Mouse (Mus musculus) cerebellum, adult 9-11 months (tissue): ENCODE results near the gene Pafah1b2.
A peak's percentile ranks its signal among the peaks of the same experiment; 100 is the strongest.

ENCODE experiments used
- DNase-seq: peaks from one replicate; pipeline ENCODE4 v3.0.0; 2022

Gene Pafah1b2

DNA sequence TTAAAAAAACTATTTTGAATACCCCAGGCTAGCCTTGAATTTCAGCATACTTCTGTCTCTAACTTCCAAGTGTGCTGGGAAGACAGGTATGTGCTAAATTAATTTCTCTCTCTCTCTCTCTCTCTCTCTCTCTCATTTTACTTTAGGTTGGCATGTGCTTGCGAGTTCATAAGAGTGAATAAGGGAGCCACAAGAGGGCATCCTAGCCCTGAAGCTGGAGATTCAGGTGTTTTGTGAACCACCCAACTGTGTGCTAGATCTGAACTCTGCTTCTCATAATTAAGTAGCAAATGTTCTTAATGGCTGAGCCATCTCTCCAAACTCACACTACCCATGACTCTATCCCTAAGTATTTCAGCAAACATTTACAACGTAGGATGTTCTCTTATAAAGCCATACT is 35.6 kb downstream of the Pafah1b2 start:
- DNase-seq, result no peak

DNA sequence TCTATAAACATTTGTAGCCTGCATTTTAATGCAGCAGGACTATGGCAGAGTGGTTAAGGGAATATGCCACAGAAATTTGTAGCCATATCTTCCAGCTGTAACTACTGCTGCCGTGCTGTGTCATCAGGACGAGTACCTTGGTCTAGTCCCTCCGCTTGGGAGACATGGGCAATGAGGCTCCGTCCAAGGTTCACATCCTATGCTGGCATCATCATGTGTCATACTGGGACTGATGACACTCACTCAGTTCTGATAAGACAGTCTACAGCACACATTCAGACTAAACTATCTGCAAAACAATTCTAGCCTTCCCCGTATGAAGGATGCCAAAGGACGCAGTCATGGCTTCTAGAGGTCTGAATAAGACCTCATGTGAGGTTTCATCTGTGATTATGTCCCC is 48.9 kb downstream of the Pafah1b2 start:
- no peak for DNase-seq

DNA sequence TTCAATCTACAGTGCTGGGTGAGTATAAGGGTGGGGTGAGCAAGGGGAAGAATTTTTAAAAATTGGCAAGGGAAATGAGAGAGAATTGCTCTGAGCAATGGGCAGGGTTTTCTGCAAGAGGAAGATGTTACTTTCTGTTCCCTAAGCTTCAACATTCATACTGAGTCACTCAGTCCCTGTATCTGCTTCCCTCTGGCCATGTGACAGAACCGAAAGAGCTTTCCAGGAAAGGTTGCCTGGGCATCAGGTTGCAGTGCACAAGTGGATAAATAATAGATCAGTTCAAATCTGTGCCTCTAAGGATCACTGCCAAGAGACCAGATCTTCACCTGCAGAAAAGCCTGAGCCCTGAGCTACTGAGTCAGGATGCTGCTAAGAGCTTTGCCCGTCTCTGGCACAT is 50.6 kb downstream of the Pafah1b2 start:
- DNase-seq, result peak; percentile 55

- no peak for DNase-seq
Observed at GRCm38 (mm10) chr9:45959661-45960060, 52.8 kb downstream of the Pafah1b2 start.

- DNase-seq, result no peak
Observed at GRCm38 (mm10) chr9:45958851-45959250, 53.6 kb downstream of the Pafah1b2 start.

DNA sequence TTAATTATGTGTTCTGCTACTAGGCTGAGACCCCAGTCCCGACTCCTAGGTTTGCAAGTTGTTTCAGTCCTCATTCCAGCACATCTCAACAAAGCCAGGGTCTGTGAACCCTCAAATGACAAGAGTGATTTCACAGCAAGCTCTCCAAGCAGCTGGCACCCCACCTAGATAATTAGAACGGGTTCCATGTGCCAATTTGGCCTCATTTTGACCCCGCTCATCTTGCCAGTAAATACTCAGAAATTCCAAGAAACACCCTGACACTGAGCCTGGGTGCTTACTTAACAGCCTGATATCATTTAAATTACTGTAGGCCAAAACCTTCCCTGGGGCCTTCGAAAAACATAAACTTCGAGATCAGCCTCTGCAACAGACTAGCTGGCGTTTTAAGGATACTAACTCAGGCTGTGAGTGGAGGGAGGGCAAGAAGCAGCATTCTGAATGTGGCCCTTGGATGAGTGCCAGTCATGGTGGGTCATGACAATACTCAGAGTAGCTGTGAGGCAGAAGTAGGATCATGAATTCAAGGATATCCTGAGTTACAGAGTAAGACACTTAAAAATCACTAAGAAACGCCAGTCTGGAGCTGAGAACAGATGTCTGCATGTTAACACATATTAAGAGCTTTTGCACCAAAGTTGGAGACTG is 54.3 kb downstream of the Pafah1b2 start:
- DNase-seq, result no peak

GRCm38 (mm10) chr9:45955107-45955963 is 57.2 kb downstream of the Pafah1b2 start, which contains the start of gene Sidt2:
Sidt2 (minus strand) TSS chr9:45955258.
- DNase-seq, result peak; percentile 90

- DNase-seq, result peak; percentile 73
Observed at GRCm38 (mm10) chr9:45954294-45955106, 58.0 kb downstream of the Pafah1b2 start.

DNA sequence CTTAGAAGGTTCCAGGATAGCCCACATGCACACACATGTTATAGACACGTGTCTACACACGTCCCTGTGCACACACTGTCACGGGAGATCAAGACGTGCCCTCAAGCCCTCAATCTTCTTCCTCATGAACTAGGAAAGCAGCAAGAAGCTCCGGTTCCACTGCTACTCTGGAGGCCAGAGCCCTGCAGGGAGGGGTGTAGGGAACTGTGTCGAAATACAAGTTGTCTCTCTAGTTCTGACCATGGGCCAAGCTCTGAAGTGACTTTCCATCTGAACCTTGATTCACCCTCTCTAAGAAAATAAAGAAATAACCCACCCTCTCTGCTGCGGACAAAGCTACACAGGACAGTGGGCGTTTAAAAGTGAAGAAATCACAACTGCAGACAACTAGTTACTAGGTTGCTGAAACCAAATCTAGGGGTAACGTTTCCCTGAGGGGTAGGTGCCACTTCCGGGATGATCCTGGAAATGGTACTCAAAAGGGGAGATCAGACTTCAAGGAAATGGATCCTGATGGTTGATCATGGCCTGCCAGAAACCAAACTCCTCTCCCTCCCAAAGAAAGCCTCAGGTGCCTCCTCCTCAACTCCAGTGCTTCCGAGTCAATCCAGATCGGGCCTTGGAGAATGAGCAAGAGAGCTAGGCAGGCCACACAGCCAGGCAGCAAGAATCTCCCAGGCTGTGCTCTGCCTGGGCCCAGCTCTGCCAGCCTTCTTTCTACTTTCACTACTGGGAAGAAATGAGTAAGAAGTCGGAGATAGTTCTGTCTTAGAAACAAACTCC is 58.8 kb downstream of the Pafah1b2 start:
- peak; percentile 17 for DNase-seq

DNA sequence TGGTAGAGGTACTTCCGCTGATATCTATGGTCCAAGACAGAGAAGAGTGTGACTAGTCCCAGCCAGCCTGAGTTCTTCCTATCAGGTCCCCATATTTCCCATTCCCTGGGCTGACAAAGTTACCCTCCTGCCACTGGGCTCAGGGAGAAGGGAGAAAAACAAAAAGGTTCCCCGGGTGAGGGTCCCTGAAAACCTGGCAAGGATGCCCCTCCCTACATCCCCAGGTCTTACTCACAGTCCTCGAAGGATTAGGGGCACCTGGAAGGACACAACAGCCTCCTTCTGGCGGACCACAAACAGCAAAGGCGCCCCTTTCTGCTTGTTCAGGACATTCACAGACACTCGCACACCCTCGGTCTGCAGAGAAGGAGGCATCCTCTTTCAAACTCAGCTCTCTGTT is 59.6 kb downstream of the Pafah1b2 start:
- DNase-seq, result peak; percentile 24

DNA sequence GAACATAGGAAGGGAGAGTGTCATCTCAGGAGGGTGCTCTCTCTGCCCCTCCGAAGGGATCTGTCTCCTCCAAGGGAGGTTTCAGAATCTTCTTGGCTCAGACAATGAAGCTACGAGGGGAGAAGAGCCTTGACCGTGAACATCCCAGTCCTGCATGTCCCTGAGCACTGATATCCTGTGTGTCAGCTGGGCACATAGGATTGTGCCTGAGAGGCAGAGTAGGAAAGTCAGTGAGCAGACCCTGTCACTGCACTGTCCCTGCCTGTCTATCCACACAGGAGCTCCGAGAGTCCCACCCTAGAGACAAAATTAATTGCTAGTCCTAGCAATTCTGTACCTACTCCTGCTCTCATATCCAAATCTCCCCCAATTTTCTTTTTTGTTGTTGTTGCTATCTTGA is 60.4 kb downstream of the Pafah1b2 start:
- peak; percentile 8 for DNase-seq

DNA sequence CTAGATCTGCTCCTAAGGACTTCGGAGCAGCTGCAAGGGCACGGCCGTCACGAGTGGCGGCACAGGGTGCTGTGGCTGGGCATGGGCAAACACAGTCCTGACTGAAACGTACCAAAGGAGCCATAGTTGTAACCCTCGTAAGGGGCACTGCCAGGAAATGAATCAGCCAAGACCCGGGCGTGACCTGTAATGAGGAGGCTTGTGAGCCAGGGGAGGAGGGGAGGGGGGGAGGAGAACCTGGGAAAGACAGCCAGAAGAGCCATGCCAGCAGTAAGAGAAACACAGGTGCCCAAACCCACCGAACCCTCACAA is 65.7 kb downstream of the Pafah1b2 start:
- DNase-seq, result no peak

GRCm38 (mm10) chr9:45946182-45946871 is 66.2 kb downstream of the Pafah1b2 start:
- no peak for DNase-seq

DNA sequence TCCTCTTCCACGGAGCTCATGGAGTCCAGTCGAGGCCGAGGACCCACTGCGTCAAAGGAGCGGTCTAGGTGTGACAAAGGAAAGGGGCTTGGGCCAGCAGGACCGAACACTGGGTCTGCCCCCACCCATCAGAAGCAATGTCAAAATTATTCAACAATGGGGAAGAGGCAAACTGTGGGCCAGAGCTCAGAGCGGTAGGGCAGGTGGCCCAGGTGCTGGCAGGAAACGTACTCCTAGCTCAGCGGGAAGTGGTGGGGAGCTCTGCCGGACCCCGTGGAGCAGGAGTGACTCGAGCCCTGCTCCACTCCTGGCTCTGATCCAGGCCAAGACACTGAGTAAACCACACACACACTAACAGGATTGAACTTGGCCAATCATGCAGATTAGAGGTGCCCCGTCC is 66.8 kb downstream of the Pafah1b2 start:
- DNase-seq, result peak; percentile 77

- DNase-seq, result peak; percentile 79
Observed at GRCm38 (mm10) chr9:45944506-45945400, 67.7 kb downstream of the Pafah1b2 start.

GRCm38 (mm10) chr9:45943628-45944505 is 68.6 kb downstream of the Pafah1b2 start:
- no peak for DNase-seq

GRCm38 (mm10) chr9:45942916-45943315 is 69.6 kb downstream of the Pafah1b2 start:
- DNase-seq, result no peak

GRCm38 (mm10) chr9:45942464-45942863 is 70.0 kb downstream of the Pafah1b2 start:
- DNase-seq, result no peak

- peak; percentile 69 for DNase-seq
Observed at GRCm38 (mm10) chr9:45941329-45941888, 71.1 kb downstream of the Pafah1b2 start.

DNA sequence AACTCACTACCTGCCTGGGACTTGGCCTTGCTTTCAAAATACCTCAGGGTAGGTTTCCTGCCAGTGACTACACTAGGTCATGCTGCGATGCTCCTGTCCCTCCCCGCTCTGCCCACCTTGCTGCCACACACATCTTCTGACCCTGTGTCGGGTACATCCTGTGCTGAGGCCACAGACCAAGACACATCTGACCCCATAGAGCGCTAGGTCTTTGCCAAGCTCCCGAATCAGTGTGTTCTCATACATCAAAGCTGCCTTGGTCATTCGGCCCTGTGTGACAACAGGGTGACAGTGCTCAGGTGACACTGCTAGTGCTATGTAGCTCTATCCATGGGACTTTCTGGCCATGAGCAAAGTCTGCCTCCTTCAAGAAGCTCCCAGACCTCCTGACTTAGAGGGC is 72.7 kb downstream of the Pafah1b2 start:
- DNase-seq, result no peak
